ENCODE assay signal across 9 mouse cellular contexts in genomic region chr2:19703670-19704069, GRCm38 (mm10). TPM values are rescaled to one million over a fixed set of nuclear protein-coding genes. Genes with fewer than 3 reads are reported as not detected.
DNase-seq lines count a peak whose midpoint lies in the region; ATAC-seq lines count a peak whose summit lies in the region.
"Had no signal": no experiment of that assay in that cellular context is flagged by ENCODE, and none has a peak within 500 bp of the region (broad histone marks: within the 10 kb centered on the region; RNA-seq: fewer than 3 reads in every experiment).

No protein-coding gene starts in this region.

- no peaks in the 10 kb centered on the region for H3K36me3 ChIP-seq in midbrain, embryonic 16.5 days (ENCODE audit: control insufficient read depth, insufficient read depth, low read length)
- no peaks in the 10 kb centered on the region for H3K36me3 ChIP-seq in midbrain, embryonic 11.5 days (ENCODE audit: control insufficient read depth, insufficient read depth, low read length)
- H3K36me3 ChIP-seq in heart, embryonic 16.5 days (ENCODE audit: control insufficient read depth, insufficient read depth) = no peaks in the 10 kb centered on the region

- H3K4me2 ChIP-seq in midbrain, embryonic 16.5 days (ENCODE audit: low read length) = no peak overlapping the region
- H3K4me2 ChIP-seq in midbrain, embryonic 11.5 days = no peak overlapping the region
- peak overlapping the region; percentile 10; the same call in 1 of the 2 replicates for H3K4me2 ChIP-seq in heart, embryonic 16.5 days (ENCODE audit: low read depth, low read length)

- peak; percentile 7 for DNase-seq in adrenal gland, postnatal 10 days
- DNase-seq in adrenal gland, adult 8-10 months = no peak
- no peak for DNase-seq in midbrain, embryonic 11.5 days (ENCODE audit: low spot score, missing footprints)
- DNase-seq in skeletal muscle tissue, adult 2 months (ENCODE audit: low read depth, low spot score) = peak; percentile 79
- no peak for DNase-seq in neural tube, embryonic 10.5 days (ENCODE audit: extremely low spot score, low spot score)

- ATAC-seq in midbrain, embryonic 16.5 days = peak; percentile 71
- no peak for ATAC-seq in midbrain, embryonic 11.5 days (ENCODE audit: low FRiP score)
- peak; percentile 93 for ATAC-seq in heart, embryonic 16.5 days (replicated peaks; ENCODE audit: extremely low read depth, insufficient read depth, low FRiP score)
- ATAC-seq in inflammation-experienced regulatory T-cells, adult 6 months = no peak

- no peaks in the 10 kb centered on the region for H3K27me3 ChIP-seq in midbrain, embryonic 16.5 days (ENCODE audit: control insufficient read depth, insufficient read depth, low read depth, low read length)
- H3K27me3 ChIP-seq in midbrain, embryonic 11.5 days (ENCODE audit: control insufficient read depth, insufficient read depth, low read length) = no peaks in the 10 kb centered on the region
- no peaks in the 10 kb centered on the region for H3K27me3 ChIP-seq in heart, embryonic 16.5 days (ENCODE audit: control insufficient read depth, insufficient read depth, low read length)
- H3K27me3 ChIP-seq: Patski had no signal

- no peak overlapping the region for H3K9ac ChIP-seq in midbrain, embryonic 16.5 days (ENCODE audit: low read depth, low read length)
- no peak overlapping the region for H3K9ac ChIP-seq in midbrain, embryonic 11.5 days (ENCODE audit: low read length)
- H3K9ac ChIP-seq in heart, embryonic 16.5 days (ENCODE audit: low read length) = no peak overlapping the region

- no peaks in the 10 kb centered on the region for H3K4me1 ChIP-seq in midbrain, embryonic 16.5 days (ENCODE audit: control insufficient read depth, insufficient read depth, low read length)
- H3K4me1 ChIP-seq in midbrain, embryonic 11.5 days (ENCODE audit: control insufficient read depth, insufficient read depth, low read length) = no peaks in the 10 kb centered on the region
- peaks cover 8% of the 10 kb centered on the region; the same call in 1 of the 2 replicates for H3K4me1 ChIP-seq in heart, embryonic 16.5 days (ENCODE audit: control insufficient read depth, insufficient read depth, low read length)

- H3K27ac ChIP-seq in midbrain, embryonic 16.5 days (ENCODE audit: low read length) = no peak overlapping the region
- H3K27ac ChIP-seq in midbrain, embryonic 11.5 days (ENCODE audit: low read depth, low read length) = no peak overlapping the region
- H3K27ac ChIP-seq in heart, embryonic 16.5 days (ENCODE audit: low read length) = peak overlapping the region; percentile 66

- 40% methylated on average over 4 of the region's 4 CpGs for WGBS in midbrain, embryonic 16.5 days
- 58% methylated on average over 4 of the region's 4 CpGs for WGBS in midbrain, embryonic 11.5 days
- WGBS in heart, embryonic 16.5 days = 17% methylated on average over 4 of the region's 4 CpGs

- no peak overlapping the region for H3K4me3 ChIP-seq in midbrain, embryonic 16.5 days (ENCODE audit: low read depth, low read length)
- no peak overlapping the region for H3K4me3 ChIP-seq in midbrain, embryonic 11.5 days (ENCODE audit: low read depth, low read length)
- no peak overlapping the region for H3K4me3 ChIP-seq in heart, embryonic 16.5 days (ENCODE audit: low read length)

- H3K9me3 ChIP-seq in midbrain, embryonic 16.5 days (replicated peaks; ENCODE audit: control insufficient read depth, low read length, poor library complexity, severe bottlenecking) = no peaks in the 10 kb centered on the region
- H3K9me3 ChIP-seq in midbrain, embryonic 11.5 days (ENCODE audit: control insufficient read depth, low read length) = no peaks in the 10 kb centered on the region
- H3K9me3 ChIP-seq in heart, embryonic 16.5 days (replicated peaks; ENCODE audit: control insufficient read depth, low read length) = no peaks in the 10 kb centered on the region

RNA-seq across cellular contexts. Expression of gene Otud1, which starts 46.1 kb away (rescaled TPM):
- 10 to 100 TPM in 1 of 2 experiments, 1 to 10 TPM in 1; 9.4 to 10.6 TPM for total RNA-seq in adrenal gland, postnatal 10 days (2021)
- total RNA-seq in adrenal gland, adult 8-10 months (2022) = 10 to 100 TPM in 1 of 4 experiments, 1 to 10 TPM in 3; 7.1 to 10.7 (median 8.1) TPM
- 0.80 and 1.1 TPM in 2 replicates for polyA plus RNA-seq in midbrain, embryonic 16.5 days (2015; fragmentation: Nextera tagmentation; extraction: Ambion mirVana)
- 0.93 and 1.4 TPM in 2 replicates for polyA plus RNA-seq in midbrain, embryonic 11.5 days (2014; fragmentation: Nextera tagmentation; extraction: Ambion mirVana)
- polyA plus RNA-seq in heart, embryonic 16.5 days (2015; fragmentation: Nextera tagmentation; extraction: Ambion mirVana) = 6.9 and 7.6 TPM in 2 replicates
- 1 to 10 TPM in 2 of 3 experiments, under 1 TPM in 1; 0.62 to 2.4 (median 1.7) TPM for polyA plus RNA-seq in inflammation-experienced regulatory T-cells, adult 6 months (2017; shearing (Covaris generic))

Comparison
In these comparisons a context has a peak if more than half of its experiments do, and no peak if none do; other contexts are left out.
1. DNase-seq: peak in adrenal gland, postnatal 10 days (single experiment) and skeletal muscle tissue, adult 2 months (single experiment); none in adrenal gland, adult 8-10 months (single experiment), midbrain, embryonic 11.5 days (single experiment) and neural tube, embryonic 10.5 days (single experiment).
2. ATAC-seq: peak in midbrain, embryonic 16.5 days (single experiment) and heart, embryonic 16.5 days (single experiment); none in midbrain, embryonic 11.5 days (single experiment) and inflammation-experienced regulatory T-cells, adult 6 months (single experiment).